Mouse (Mus musculus) myocyte (in vitro differentiated cells): Measurements from ENCODE around the gene Rpia.

Experiments used
- CEBPB ChIP-seq: IDR thresholded peaks from 2 replicates; pipeline ENCODE4 v1.6.1; 2011; ENCODE audit warnings: mild to moderate bottlenecking, moderate library complexity; ENCODE audit not compliant: poor library complexity, insufficient read depth, severe bottlenecking
- MAX ChIP-seq: IDR thresholded peaks from one replicate; pipeline ENCODE4 v1.6.1; 2011; ENCODE audit warnings: low read depth, mild to moderate bottlenecking, control low read depth
- POLR2A ChIP-seq: IDR thresholded peaks from one replicate; pipeline ENCODE4 v1.6.1; 2011; ENCODE audit warnings: low read depth, mild to moderate bottlenecking, control low read depth, moderate library complexity; ENCODE audit not compliant: insufficient read length
- TCF12 ChIP-seq: IDR thresholded peaks from one replicate; pipeline ENCODE4 v1.6.1; 2011; ENCODE audit warnings: mild to moderate bottlenecking, control low read depth; ENCODE audit not compliant: poor library complexity, insufficient read depth, severe bottlenecking

GRCm38 (mm10) chr6:70729125-70729524 is 62.9 kb downstream of the Rpia start:
- TF ChIP-seq MAX (no peak), POLR2A (no peak), CEBPB (no peak), TCF12 (no peak)
